Mouse (Mus musculus) heart, adult 2 months (tissue): ENCODE data around the gene Olfr1135. TPM values are rescaled to one million over a fixed set of nuclear protein-coding genes. Genes with fewer than 3 reads are reported as not detected.

Experiments
- DNase-seq, 2 experiments: peaks; one replicate each; pipeline ENCODE4 v3.0.0; 2021
- H3K27ac ChIP-seq: fragments of 200-600 bp; 2 replicates; pipeline ENCODE4 v1.8.1; 2022
- H3K27me3 ChIP-seq: fragments of 200-500 bp; 2 replicates; pipeline ENCODE4 v1.6.1; 2012; ENCODE audit warnings: mild to moderate bottlenecking, low read length, inconsistent platforms, mixed read lengths; ENCODE audit not compliant: control insufficient read depth, insufficient read depth
- H3K36me3 ChIP-seq: fragments of 200-500 bp; 2 replicates; pipeline ENCODE4 v1.6.1; 2012; ENCODE audit warnings: low read length, inconsistent platforms; ENCODE audit not compliant: control insufficient read depth, insufficient read depth
- H3K4me1 ChIP-seq: fragments of 200-500 bp; 2 replicates; pipeline ENCODE4 v1.6.1; 2011; ENCODE audit warnings: low read length; ENCODE audit not compliant: control insufficient read depth, insufficient read depth
- H3K4me3 ChIP-seq: fragments of 200-600 bp; 2 replicates; pipeline ENCODE4 v1.8.1; 2022
- H3K79me2 ChIP-seq: fragments of 200-500 bp; replicated peaks from 2 replicates; pipeline ENCODE4 v1.6.1; 2012; ENCODE audit warnings: mild to moderate bottlenecking, inconsistent platforms, low read length, moderate library complexity, mixed read lengths; ENCODE audit not compliant: control insufficient read depth, insufficient read depth
- H3K9ac ChIP-seq: fragments of 200-500 bp; 2 replicates; pipeline ENCODE4 v1.6.1; 2012; ENCODE audit warnings: low read depth, mild to moderate bottlenecking, control low read depth, inconsistent platforms, low read length, mixed read lengths
- CTCF ChIP-seq: fragments of 200-600 bp; IDR thresholded peaks from 2 replicates; pipeline ENCODE4 v1.8.1; 2022; ENCODE audit warnings: antibody characterized with exemption, mild to moderate bottlenecking, moderate library complexity
- EP300 ChIP-seq: fragments of 200-500 bp; IDR thresholded peaks from 2 replicates; pipeline ENCODE4 v1.6.1; 2011; ENCODE audit warnings: low read depth, low read length, control low read depth; ENCODE audit not compliant: insufficient read depth
- POLR2A ChIP-seq: fragments of 200-500 bp; IDR thresholded peaks from 2 replicates; pipeline ENCODE4 v1.6.1; 2011; ENCODE audit warnings: mild to moderate bottlenecking, low read depth, low read length, control low read depth; ENCODE audit not compliant: insufficient read depth
- WGBS: fragments of 180-500 bp; shearing (Covaris S2); methylation state at CpG from one replicate; pipeline ENCODE4 v1.1.7; 2018; 5-methylcytosine and 5-hydroxymethylcytosine counted together
- intact Hi-C: fragments of 180-260 bp; cut with DNase I; formaldehyde crosslinking; loops from one replicate; pipeline ENCODE4 v1.15.1; 2025
- long read RNA-seq: library from polyadenylated mRNA; stranded (forward); transcript quantifications from one replicate; pipeline ENCODE4 v2.0.0, GENCODE M21; 2021
- polyA plus RNA-seq: library from polyadenylated mRNA; depleted of rRNA; stranded (reverse); fragments of >200 nt; gene quantifications from 2 replicates; pipeline ENCODE4 v1.2.3, GENCODE M21; 2012; rRNA removed
- total RNA-seq, 2 experiments: library from RNA; stranded (reverse); gene quantifications; 2 replicates each; pipeline ENCODE4 v1.2.3; 2021

The Olfr1135 gene
- total RNA-seq (not detected), polyA plus RNA-seq (not detected in 2 replicates)
- long read RNA-seq, result 0 reads

DNA sequence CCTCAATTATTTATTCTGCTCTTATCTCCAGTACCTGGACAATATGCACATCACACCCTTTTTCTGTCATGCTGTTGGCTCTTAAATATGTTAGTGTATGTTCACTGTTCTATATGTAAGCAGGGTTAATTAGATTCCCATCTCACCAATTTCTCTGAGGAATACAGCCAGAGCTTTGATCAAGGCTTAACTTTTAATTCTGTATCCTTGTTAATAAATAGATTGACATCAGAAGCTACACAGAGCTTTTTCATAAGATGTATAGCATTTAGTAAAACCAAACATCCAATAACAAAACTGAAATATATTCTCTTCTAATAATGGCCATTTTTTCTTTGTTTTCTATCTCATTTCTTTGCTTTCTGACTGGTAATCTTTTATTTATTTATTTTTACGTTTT is at the start of gene Olfr1135:
Olfr1135 (minus strand) TSS at position 101 of the 400 bp plus-strand sequence.
- Histone ChIP-seq H3K9ac (no peak within 1 kb of the TSS), H3K27ac (no peak within 1 kb of the TSS), H3K4me1 (no peaks in the 10 kb centered on the region), H3K4me3 (no peak within 1 kb of the TSS), H3K36me3 (no peaks in the 10 kb centered on the region), H3K27me3 (no peaks in the 10 kb centered on the region), H3K79me2 (no peaks in the 10 kb centered on the region)
- 4% methylated on average over 1 of the region's 1 CpGs for WGBS
- TF ChIP-seq CTCF, result no peak
- DNase-seq, result no peak
- intact Hi-C loops, result no loop called here

DNA sequence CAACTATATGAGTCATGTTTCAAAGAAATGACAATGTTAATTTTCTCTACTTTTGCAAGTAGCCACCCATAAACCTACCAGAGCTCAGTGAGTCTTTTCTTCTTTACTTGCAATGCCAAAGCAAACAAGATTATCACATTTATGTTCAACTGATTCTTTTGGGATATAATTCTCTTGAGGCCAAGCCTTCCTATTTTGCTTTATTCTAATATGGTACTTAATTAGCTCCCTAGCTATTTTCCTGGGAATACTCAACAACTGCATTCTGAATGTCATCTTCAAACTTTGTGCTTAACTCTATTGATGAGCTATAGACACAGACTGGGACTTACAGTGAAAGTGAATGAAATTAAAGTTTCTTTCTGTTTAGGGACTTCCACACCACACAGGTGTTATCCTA is 39.6 kb upstream of the Olfr1135 start, which contains the start of gene Olfr1137:
Olfr1137 (minus strand) TSS at position 101 of the 400 bp plus-strand sequence.
- TF ChIP-seq POLR2A (no peak), CTCF (no peak), EP300 (no peak)
- Histone ChIP-seq H3K9ac (no peak within 1 kb of the TSS), H3K4me1 (no peaks in the 10 kb centered on the region), H3K36me3 (no peaks in the 10 kb centered on the region), H3K27ac (no peak within 1 kb of the TSS), H3K79me2 (no peaks in the 10 kb centered on the region), H3K27me3 (no peaks in the 10 kb centered on the region), H3K4me3 (no peak within 1 kb of the TSS)
- no peak for DNase-seq
- intact Hi-C loops, result no loop called here

DNA sequence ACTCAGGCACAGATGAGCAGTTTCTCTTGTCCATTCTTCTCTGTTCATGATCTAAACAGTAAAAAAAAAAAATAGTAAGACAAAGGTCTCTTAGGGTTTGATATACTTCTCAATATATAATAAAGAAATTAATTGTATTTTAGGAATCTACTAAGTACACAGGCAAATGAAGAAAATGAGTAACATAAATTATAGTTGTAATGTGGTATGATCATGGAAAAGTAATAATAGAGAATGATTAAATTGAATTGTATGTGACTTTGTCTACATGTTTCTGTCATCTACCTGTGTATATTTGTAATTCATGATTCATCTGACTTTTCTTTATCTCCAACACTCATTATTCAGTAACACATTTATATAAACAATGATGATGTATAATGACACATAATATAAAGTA is 20.4 kb upstream of the Olfr1135 start, which contains the start of gene Olfr1136:
Olfr1136 (minus strand) TSS at position 101 of the 400 bp plus-strand sequence.
- Histone ChIP-seq H3K27ac (no peak within 1 kb of the TSS), H3K4me1 (no peaks in the 10 kb centered on the region), H3K79me2 (no peaks in the 10 kb centered on the region), H3K36me3 (no peaks in the 10 kb centered on the region), H3K4me3 (no peak within 1 kb of the TSS), H3K9ac (no peak within 1 kb of the TSS), H3K27me3 (no peaks in the 10 kb centered on the region)
- TF ChIP-seq CTCF, result no peak
- no peak for TF ChIP-seq POLR2A
- TF ChIP-seq EP300, result no peak
- DNase-seq, result no peak
- intact Hi-C loops, result no loop called here

DNA sequence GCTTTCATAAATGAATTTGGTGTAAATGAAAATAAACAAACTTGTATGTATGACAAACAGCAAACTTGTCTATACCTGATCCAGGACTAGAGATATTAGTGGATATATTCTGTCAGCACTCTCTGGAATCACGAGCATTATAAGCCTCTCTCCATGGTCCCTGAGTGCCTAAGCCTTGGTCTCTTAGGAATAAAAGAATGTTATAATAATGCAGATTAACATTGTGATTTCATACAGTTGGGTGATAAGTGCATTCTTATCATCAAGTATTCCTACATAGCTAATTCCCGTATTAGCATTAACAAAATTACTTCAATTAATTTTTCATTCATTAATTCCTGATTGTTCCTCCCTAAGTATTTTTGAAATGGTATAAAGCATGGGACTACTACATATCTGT is 15.1 kb downstream of the Olfr1135 start, which contains the start of gene Olfr1134:
Olfr1134 (minus strand) TSS at position 101 of the 400 bp plus-strand sequence.
- intact Hi-C loops, result no loop called here
- WGBS, result 63% methylated on average over 2 of the region's 2 CpGs
- Histone ChIP-seq H3K4me3 (no peak within 1 kb of the TSS), H3K79me2 (no peaks in the 10 kb centered on the region), H3K9ac (no peak within 1 kb of the TSS), H3K4me1 (no peaks in the 10 kb centered on the region), H3K27ac (no peak within 1 kb of the TSS), H3K27me3 (no peaks in the 10 kb centered on the region), H3K36me3 (no peaks in the 10 kb centered on the region)
- no peak for DNase-seq
- TF ChIP-seq CTCF (no peak), EP300 (no peak), POLR2A (no peak)

DNA sequence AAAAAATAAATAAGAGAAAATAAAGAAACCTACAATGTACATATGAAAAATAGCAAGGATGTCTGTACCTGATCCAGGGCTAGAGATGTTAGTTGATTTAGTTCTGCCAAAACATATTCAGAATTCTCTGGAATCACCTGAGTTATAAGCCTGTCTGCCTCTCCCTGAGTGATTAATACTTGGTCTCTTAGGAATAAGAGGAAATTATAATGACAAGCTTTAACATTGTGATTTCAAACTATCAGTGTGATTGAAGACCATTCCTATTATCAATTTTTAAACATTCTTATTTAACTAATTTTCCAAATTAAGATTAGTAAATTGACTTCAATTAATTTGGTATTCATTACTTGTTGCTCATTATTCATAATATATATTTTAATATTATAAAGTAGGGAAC is 26.2 kb downstream of the Olfr1135 start, which contains the start of gene Olfr1133:
Olfr1133 (minus strand) TSS at position 101 of the 400 bp plus-strand sequence.
- TF ChIP-seq CTCF, result no peak
- TF ChIP-seq EP300, result no peak
- no peak for TF ChIP-seq POLR2A
- intact Hi-C loops, result no loop called here
- no peak for DNase-seq

DNA sequence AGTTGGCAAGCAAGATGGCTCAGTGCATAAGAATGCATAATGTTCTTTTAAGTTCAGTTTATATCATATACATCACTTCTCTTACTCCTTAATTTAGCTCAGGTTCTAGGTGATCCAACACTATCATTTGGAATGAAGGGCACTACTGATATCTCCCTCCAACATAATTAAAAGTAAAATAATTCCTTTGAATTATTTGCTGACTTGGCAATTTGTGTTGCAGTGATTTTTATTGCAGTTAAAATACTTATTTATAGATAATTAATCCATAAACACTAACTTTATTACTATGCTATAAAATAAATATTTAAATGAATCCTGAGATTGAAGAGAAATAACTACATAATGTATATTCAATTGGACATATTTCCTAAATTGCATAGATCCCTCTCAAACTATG is 31.0 kb downstream of the Olfr1135 start:
- H3K27me3 ChIP-seq, result no peaks in the 10 kb centered on the region
- no peak overlapping the region for H3K9ac ChIP-seq
- no peak overlapping the region for H3K27ac ChIP-seq
- no peaks in the 10 kb centered on the region for H3K36me3 ChIP-seq
- no peak overlapping the region for H3K4me3 ChIP-seq
- H3K79me2 ChIP-seq, result no peaks in the 10 kb centered on the region
- intact Hi-C loops, result no loop called here
- H3K4me1 ChIP-seq, result no peaks in the 10 kb centered on the region
- TF ChIP-seq EP300, result no peak
- TF ChIP-seq CTCF, result no peak
- DNase-seq, result no peak

More for the DNA sequence above, 26.2 kb downstream of the Olfr1135 start, which contains the start of gene Olfr1133:
- H3K79me2 ChIP-seq, result no peaks in the 10 kb centered on the region
- H3K27me3 ChIP-seq, result no peaks in the 10 kb centered on the region
- no peaks in the 10 kb centered on the region for H3K36me3 ChIP-seq
- no peak within 1 kb of the TSS for H3K4me3 ChIP-seq
- H3K9ac ChIP-seq, result no peak within 1 kb of the TSS
- no peak within 1 kb of the TSS for H3K27ac ChIP-seq
- H3K4me1 ChIP-seq, result no peaks in the 10 kb centered on the region
